Mouse (Mus musculus): ENCODE data around the gene Plcd4. TPM values are rescaled to one million over a fixed set of nuclear protein-coding genes. Genes with fewer than 3 reads are reported as not detected.
"Not testable (repeated sequence)": the region's sequence is repeated elsewhere in the genome, so short reads cannot be mapped to it uniquely, and the experiment has no call there.

Gene Plcd4
- total RNA-seq (2022), result 100 to 1,000 TPM in 2 of 4 experiments, 10 to 100 TPM in 2; 89.2 to 107 (median 97.0) TPM

DNA sequence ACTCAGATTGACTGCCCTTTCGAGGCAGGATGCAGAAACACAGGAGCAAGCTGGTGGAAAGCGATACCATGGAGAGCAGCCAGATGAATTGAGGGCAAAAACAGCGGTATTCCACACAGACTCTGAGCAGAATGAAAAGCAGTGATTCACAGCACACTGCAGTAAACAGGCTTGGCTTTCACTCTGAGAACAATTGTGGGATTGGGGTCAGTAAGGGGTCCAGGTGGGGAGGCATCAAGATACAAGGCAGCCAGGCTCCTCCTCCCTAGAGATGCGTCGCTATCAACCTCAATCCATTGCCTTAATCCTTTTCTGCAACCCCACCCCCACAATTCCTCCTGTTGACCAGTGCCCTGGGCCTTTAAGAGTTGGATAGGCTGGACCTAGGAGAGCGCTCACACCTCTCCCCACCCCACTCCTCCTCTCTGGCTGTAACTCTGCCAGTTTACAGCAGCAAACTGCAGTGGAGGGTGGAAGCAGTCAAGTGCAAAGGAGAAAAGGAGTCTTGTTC is at the start of gene Plcd4:
TSS of gene Plcd4 (plus strand) at position 438 of the 511 bp plus-strand sequence.
- DNase-seq (ENCODE audit: low spot score in 2 of 2), result peak in 1 of 2 experiments; percentile 41

DNA sequence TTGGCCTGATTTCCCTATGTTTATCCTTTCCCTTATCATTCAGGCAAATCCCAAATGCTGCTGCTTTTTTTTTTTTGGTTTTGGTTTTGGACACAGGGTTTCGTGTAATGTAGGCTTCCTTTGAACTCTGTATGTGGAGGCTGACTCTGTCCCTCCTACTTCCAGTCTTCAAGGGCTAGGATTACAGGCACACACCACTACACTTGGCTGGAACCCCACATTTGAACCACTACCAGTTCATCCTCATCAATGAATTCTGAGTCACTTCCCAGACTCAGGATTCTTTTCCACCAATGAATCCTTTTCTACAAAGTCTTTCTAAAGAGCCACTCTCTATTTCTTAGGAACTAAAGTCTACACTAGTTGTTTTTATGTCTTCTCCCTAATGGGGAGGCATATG is 41.6 kb upstream of the Plcd4 start:
- no peak for DNase-seq (ENCODE audit: low spot score in 2 of 2)

DNA sequence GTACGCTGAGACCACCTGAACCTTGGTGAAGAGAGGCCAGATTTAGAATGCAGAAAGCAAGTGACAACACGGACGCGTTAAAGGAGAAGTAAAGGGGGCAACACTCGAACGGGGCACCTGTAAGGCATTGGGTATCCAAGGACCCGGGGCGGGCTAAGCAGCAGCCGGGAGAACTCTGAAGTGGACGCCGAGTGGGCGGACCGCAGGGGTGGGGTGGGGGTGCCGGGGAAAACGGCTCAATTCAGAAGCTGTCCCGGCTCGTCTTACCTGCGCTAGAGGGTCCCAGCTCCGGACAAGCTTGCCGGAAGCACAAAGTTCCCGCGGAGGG is 37.3 kb upstream of the Plcd4 start:
- DNase-seq (ENCODE audit: low spot score in 2 of 2), result no peak

DNA sequence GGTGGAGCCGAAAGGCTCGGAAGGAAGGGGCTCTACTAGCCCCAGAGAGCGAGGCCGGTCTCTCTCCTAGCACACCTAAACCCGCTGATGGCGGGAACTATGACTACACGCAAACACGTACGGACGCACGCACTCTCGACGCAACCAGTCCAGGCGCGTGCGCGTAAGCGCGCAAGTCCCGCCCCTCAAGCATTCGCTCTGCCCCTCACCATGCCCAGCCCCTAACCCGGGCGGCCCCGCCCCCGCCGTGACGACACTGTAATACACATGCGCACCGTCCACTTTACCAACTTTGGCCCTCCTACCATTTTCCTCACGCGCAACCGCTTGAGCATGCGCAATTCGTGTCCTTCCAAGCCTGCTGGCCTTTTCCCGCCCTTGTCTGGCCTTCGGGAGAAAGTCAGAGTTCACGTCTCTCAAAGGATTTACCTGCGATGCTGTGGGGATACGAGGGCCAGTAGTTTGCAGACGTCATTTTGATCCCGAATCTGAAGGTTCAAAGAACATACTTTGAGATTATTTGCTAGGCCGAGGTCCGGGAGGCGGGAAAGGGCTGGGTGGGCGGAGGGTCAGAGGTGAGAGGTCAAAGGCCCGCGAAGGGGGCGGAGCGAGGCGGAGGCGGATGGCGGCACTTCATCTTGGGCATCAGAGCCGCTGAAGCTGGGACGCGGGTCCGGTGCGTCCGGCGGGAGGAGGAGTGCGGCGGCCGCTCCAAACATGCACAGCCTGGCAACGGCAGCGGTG is 36.8 kb upstream of the Plcd4 start, which contains the start of gene Cnot9:
TSS of gene Cnot9 (plus strand) at position 338 of the 744 bp plus-strand sequence.
- DNase-seq (ENCODE audit: low spot score in 2 of 2), result peak; percentile 100

DNA sequence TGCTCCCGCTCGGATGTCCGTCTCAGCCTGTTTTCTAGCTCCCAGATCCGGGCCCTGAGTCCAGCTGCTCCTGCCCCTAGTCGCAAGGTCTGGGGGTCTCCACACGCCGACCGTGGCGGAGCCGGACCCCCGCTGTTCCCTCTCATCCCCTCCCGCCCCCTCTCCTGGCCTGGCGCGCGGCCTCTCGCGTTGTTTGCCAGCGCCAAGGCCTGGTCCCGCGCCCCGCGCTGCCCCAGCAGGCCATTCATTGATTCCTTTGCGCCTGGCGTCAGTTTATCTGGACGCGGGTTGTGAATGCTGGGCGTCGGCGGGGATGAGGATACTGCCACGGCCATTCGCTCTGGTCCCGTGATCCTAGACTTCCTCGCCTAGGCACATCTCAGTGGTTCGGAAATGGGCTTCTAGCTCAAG is 36.2 kb upstream of the Plcd4 start:
- no peak for DNase-seq (ENCODE audit: low spot score in 2 of 2)

DNA sequence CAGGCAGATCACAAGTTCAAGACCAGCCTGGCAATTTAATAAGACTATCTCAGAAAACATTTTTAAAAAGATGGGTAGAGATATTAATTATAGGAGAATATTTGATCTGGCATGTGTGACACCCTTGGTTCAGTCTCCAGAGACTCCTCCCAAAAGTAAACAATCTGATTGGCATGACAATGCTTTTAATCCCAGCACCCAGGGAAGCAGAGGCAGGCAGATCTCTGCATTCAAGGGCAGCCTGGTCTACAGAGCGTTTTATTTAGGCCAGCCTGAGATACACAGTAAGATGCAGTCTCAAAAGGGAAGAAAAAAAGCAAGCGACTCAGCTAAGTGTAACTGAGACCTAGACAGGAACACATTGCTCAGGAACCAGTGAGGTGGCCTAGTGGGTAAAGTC is 34.9 kb upstream of the Plcd4 start:
- DNase-seq (ENCODE audit: low spot score in 2 of 2), result no peak

DNA sequence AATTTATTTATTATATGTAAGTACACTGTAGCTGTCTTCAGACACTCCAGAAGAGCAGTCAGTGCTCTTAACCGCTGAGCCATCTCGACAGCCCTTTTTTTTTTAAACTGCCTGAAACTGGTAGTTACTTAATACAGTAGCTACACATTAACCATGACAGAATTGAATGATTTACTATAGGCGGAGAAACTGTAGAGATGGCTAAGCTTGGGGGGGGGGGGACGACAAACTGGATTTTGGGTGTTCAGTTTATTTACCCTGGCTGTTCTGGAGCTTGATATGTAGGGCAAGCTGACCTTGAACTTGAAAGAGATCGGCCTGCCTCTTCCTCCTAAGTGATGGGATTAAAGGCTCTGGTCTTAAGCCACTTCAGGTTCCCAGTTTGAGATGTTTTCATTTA is 31.4 kb upstream of the Plcd4 start:
- DNase-seq (ENCODE audit: low spot score in 2 of 2), result no peak

DNA sequence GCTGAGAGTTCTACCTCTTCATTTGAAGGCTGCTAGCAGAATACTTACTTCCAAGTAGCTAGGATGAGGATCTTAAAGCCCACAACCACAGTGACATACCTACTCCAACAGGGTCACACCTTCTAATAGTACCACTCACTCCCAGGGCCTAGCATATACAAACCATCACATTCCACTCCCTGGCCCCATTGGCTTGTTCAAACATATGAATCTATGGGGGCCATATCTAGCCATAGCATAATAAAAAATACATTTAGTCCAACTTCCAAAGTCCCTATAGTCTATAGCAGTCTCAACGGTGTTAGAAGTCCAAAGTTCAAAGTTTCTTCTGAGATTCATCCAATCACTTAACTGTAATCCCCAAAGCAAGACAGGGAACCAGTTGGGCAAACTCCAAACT is 29.7 kb upstream of the Plcd4 start:
- not testable (repeated sequence) for DNase-seq (ENCODE audit: low spot score in 2 of 2)

DNA sequence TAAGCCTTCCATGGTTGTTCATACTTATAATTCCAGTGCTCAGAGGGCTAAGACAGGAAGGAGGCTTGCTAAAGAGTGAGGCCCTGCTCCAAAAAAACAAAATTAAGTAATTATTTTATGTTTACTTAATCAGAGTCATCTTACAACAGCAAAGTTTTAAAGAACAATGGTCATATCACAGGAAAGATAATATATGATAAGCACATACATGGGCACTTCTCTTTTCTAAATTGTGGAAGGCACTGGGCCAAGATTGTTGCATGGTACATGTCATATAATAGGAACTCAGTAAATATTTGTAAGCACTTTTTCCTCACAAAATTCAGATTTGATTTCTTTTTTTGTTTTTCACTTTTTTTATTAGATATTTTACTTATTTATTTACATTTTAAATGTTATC is 22.8 kb upstream of the Plcd4 start:
- no peak for DNase-seq (ENCODE audit: low spot score in 2 of 2)

DNA sequence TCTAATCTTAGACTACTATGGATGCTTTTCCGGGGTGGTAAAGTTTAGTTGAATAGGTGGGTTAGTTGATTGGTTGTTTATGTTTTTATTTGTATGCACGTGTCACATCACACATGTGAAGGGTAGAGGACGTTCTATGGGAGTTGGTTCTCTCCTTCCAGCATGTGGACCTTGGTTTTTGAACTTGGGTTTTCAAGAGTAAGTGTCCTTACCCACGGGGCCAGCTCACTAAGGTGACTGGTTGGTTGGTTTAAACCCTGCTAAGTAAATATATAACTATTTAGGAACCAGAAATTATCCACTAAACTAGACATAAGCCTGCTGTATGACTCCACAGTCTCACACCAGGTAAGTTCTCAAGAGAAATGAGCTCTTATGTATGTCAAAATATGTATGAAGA is 17.9 kb upstream of the Plcd4 start:
- DNase-seq (ENCODE audit: low spot score in 2 of 2), result no peak

DNA sequence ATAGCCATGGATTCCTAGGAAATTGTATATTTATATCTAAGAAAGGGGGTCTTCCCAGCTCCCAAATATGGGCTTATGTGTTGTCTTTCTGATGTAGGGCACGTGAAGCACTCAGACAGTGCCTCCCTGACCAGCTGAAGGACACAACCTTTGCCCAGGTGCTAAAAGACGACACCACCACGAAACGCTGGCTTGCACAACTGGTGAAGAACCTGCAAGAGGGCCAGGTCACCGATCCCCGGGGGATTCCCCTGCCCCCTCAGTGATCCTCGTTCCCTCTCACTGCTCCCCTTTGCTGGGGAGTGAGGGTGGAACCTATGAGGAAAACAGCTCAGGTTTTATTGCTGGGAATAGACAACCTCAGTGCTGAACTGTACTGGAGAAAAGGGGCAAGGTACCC is 14.1 kb upstream of the Plcd4 start:
- no peak for DNase-seq (ENCODE audit: low spot score in 2 of 2)

DNA sequence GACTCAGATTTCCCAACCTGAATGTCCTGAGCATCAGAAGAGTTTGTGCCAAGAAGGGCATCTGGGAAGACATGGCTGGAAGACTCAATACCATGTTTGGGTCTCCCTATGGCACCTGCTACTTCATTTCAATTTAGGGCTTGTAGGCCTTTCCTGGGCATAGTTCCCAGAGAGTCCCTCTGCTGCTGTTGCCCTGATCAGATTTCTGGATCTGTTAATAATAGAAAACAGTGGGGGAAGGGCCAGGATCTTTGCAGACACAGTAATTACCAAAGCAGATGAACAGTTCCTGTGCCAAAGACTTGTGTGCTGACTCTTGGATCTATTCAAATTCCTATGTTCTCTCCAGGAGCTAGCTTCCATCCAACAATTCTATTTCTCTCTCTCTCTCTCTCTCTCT is 4.0 kb upstream of the Plcd4 start:
- peak; percentile 66 to 71 for DNase-seq (ENCODE audit: low spot score in 2 of 2)

DNA sequence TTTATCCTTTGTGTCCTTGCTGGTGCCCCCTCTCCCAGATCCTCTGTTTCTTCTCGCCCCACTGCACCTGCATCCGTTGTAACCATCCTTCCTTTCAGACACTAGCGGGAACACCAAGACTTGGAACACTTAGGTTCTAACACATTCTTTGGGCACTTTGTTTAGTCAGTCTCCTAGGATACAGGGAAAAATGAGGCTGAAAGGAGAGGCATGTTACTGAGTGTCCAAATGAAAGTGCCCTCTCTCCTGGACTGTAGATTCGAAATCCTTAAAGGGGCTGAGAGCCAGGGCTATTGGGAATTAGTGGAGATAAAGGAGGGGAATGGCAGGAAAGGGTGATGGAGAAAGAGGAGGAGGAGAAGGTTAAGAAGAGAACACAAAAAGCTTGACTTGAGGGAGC is 1.5 kb downstream of the Plcd4 start, which contains the start of gene Usp37:
TSS of gene Usp37 (minus strand) at position 101 of the 400 bp plus-strand sequence.
- no peak for DNase-seq (ENCODE audit: low spot score in 2 of 2)

DNA sequence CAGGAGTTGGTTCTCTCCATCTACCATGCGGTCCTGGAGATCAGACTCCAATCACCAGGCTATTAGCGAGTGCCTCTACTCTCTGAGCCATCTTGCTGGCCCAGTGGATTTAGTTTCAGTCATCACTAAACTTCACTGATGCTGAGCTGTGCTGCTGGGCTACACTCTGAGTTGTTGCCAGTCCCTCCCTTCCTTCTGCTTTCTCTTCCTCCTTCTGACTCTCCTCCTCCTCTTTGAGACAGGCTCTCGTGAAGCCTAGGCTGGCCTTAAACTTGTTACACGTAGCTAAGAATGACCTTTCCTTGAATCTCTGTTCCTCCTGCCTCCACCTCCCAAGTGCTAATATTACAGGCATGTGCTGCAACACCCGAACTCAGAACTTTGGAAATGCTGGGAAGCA is 16.4 kb downstream of the Plcd4 start:
- no peak for DNase-seq (ENCODE audit: low spot score in 2 of 2)

DNA sequence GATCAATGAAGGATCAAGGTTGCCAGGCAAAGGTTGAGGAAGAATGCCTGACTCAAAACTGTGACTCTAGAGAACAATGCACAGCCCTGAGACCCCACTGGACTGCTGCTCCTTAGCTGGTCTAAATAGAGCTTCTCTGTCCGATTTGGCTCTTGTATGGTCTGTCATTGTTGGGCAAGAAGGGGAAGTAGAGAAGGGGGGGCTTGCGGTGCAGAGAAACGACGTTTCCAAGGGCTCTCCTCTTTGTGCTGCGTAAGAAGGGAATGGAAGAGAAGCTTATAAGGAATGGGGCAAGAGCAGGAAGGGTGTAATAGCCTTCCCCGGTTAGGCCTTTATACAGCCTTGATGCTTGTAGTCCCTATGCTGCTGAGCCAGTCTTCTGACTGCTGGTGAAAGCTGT is 23.1 kb downstream of the Plcd4 start:
- no peak for DNase-seq (ENCODE audit: low spot score in 2 of 2)

DNA sequence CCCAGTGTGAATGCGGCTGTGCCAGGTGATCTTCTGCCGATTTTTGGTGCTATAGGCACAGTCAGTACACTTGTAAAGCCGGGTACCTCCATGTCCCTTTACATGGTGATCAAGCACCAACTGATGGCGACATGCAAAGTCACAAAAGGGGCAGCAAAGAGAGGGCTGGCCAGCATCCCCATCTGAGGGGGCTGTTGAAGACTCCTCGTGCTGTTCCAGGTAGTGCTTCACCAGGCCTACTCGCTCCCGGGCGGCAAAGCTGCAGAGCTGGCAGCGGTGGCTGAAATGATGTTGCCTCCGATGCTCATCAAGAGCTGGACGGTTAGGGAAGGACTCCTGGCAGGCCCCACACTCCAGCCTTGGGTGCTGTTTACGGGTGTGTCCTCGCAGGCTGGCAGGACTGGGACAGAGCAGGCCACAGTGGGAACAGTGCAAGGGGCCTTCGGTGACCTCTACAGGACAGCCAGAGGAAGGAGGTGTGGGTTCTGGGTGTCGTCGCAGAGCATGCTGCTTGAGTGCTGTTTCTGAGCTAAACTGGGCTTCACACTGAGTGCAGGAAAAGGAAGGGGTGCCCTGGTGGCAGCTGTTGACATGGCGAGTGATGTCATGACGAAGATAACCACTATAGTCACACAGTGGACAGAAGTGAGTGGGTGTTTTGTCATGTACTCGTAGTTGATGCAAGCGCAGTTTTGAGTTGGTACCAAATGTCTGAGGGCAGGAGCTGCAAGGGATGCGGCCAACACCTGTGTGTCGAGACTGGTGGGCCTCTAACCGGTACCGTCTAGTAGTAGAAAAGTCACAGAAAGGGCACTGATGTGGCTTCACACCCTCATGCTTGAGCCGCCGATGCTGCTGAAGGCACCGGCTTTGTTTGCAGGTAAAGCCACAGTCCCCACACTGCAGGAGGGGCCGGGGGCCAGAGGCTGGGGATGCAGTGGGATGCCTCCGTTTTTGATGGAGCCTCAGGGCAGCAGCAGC is 27.3 kb downstream of the Plcd4 start:
- no peak for DNase-seq (ENCODE audit: low spot score in 2 of 2)

DNA sequence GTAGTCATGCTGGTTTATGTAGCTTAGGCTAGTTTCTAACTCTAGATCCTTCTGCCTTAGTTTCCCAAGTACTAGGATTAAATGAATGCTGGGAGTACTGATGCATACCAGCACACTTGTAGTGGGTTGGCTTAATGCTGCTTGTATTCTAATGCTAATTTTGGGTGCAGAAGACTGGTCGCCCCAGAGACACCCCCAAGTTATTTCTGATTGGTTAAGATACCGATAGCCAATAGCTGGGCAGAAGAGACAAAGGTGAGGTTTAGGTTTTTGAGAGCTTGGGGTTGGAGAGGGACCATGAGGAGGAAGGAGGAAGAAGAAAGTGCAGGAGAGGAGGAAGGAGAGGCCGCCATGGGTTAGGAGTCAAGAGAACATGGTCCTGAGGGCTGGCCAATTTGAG is 39.9 kb downstream of the Plcd4 start:
- no peak for DNase-seq (ENCODE audit: low spot score in 2 of 2)

DNA sequence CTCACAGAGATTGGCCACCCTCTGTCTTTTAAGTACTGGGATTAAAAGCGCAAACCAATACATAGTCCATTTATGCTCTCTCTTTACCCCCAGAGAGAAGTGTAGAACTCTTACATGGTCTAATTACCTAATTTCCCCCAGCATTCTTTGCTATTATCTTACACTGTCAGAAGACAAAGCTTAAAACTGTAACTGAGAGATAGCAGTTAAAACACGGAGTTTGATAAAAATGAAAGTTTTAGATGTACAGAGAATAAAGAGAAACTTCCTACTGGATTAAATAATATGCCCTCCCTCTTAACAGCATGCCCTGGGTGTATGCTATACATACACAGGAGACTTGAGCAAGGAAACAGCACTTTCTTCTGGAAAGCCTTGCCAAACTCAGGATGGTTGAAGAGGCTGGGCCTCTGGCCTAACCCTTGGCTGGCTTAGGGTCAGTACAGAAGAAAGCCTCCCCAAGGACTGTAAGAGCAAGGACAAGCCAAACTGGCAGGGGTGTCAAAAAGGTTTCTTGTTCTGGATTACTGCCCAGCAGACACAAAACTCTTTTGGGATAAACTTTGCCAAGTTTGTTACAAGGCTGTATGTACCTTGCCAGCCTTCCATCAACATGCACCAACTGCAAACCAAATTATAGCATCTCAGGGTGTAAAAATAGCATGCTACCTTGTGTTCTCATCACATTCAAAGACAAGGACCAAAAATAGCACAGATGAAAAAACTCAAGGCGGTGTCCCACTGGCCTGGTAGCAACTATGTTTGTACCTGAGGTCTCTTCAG is 42.1 kb downstream of the Plcd4 start:
- peak in 1 of 2 experiments; percentile 53 for DNase-seq (ENCODE audit: low spot score in 2 of 2)

DNA sequence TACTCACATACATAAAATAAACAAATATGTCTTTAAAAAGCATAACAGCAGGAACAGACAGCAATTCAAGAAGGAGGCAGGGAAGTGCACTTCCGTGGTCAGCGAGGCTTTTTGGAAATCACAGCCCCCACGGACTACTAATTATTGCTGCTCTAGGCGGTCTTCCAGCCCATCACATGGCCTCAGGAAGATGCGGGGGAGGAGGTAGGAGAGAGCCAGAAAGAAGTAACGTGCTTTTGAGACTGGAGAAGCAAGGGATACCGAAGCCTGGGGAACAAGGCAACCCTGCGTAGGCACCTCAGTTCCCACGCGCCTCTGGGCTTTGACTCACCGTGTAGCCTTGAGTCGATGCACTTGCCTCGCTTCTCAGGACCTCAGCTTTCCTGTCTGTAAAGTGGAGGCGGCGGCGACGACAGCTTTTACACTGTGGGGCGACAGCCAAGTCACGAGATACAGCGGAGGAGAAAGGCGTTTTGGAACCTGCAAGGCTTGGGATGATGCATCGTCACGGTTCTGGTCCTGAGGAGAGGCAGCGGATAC is 44.6 kb downstream of the Plcd4 start:
- no peak for DNase-seq (ENCODE audit: low spot score in 2 of 2)

DNA sequence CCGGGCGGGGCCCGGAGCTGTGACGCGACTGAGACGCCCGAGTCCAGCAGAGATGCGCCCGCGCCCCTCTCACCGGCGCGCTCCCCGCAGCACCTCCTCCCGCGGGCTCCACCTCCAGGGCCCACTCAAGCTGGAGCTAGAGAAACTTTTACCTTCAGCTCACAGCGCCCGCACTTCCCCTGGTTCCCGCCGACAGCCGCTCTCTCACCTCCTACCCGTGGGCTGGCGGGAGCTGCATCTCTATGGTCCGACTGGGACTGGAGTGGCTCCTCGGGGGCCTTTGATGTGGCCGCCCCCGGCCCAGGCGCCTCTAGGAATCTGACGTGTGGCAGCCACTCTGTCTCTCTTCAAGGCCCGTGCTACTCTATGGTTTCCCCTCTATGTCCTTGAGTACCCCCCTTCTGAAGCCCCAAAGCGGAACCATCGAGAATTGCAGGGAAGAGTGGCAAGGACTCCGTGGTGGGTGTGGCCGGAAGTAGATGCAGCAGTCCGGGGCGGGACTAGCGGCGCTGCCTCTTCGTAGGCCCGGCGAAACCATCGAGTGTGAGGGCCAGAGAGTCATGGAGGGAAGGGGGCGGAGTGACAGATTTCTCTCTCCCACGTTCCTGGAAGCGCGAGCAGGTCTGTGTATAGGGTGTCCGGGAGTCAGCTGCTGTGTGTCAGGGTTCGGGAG is 45.2 kb downstream of the Plcd4 start, which contains the start of the genes Zfp142 and Bcs1l:
TSS of gene Zfp142 (minus strand) at position 474 of the 673 bp plus-strand sequence.
TSS of gene Bcs1l (plus strand) at position 517 of the 673 bp plus-strand sequence.
- peak; percentile 98 to 99 for DNase-seq (ENCODE audit: low spot score in 2 of 2)
